Mouse (Mus musculus) heart, postnatal 0 days (tissue): ENCODE measurements at regions not wholly inside any gene's neighbourhood (a gene's known extent, or its start where the extent isn't known, plus 50 kb on each side); places are given as distances from the start of the nearest gene placed in this dataset.

Experiments
- ATAC-seq: fragments of 200-750 bp; cut with Nextera tagmentation; 2 replicates; pipeline ENCODE4 v1.8.0; 2017; ENCODE audit warnings: low read depth, moderate number of reproducible peaks, moderate library complexity; ENCODE audit not compliant: insufficient read depth
- DNase-seq: peaks from one replicate; pipeline ENCODE4 v3.0.0-alpha.2; 2016; ENCODE audit warnings: low spot score
- H3K27ac ChIP-seq: fragments of 300-500 bp; sonication (generic); 2 replicates; pipeline ENCODE4 v1.5.1; 2014; ENCODE audit warnings: low read depth, mild to moderate bottlenecking
- H3K27me3 ChIP-seq: fragments of 300-500 bp; sonication (generic); 2 replicates; pipeline ENCODE4 v1.6.1; 2014; ENCODE audit warnings: low read length, mixed read lengths; ENCODE audit not compliant: control insufficient read depth, insufficient read depth
- H3K36me3 ChIP-seq: fragments of 300-500 bp; sonication (generic); replicated peaks from 2 replicates; pipeline ENCODE4 v1.6.1; 2014; ENCODE audit warnings: low read length, mixed read lengths; ENCODE audit not compliant: control insufficient read depth, insufficient read depth
- H3K4me1 ChIP-seq: fragments of 300-500 bp; sonication (generic); 2 replicates; pipeline ENCODE4 v1.6.1; 2014; ENCODE audit warnings: antibody characterized with exemption; ENCODE audit not compliant: control insufficient read depth, insufficient read depth
- H3K4me2 ChIP-seq: fragments of 300-500 bp; sonication (generic); 2 replicates; pipeline ENCODE4 v1.6.1; 2014; ENCODE audit warnings: low read depth, mild to moderate bottlenecking, low read length, moderate library complexity
- H3K4me3 ChIP-seq: fragments of 300-500 bp; sonication (generic); 2 replicates; pipeline ENCODE4 v1.5.1; 2014; ENCODE audit warnings: low read depth, low read length
- H3K9ac ChIP-seq: fragments of 300-500 bp; sonication (generic); replicated peaks from 2 replicates; pipeline ENCODE4 v1.6.1; 2014; ENCODE audit warnings: low read depth, low read length, mixed read lengths
- H3K9me3 ChIP-seq: fragments of 300-500 bp; sonication (generic); replicated peaks from 2 replicates; pipeline ENCODE4 v1.6.1; 2016; ENCODE audit warnings: low read length; ENCODE audit not compliant: control insufficient read depth
- CTCF ChIP-seq: IDR thresholded peaks from 2 replicates; pipeline ENCODE4 v1.5.1; 2016; ENCODE audit warnings: antibody characterized with exemption, control low read depth, low read depth
- EP300 ChIP-seq: IDR thresholded peaks from 2 replicates; pipeline ENCODE4 v1.6.1; 2016; ENCODE audit warnings: antibody characterized with exemption, low read depth
- WGBS: fragments of 180-500 bp; shearing (Covaris S2); extraction: QIAGEN DNeasy Blood & Tissue Kit; methylation state at CpG from one replicate; pipeline ENCODE4 v1.1.7; 2014; 5-methylcytosine and 5-hydroxymethylcytosine counted together

DNA sequence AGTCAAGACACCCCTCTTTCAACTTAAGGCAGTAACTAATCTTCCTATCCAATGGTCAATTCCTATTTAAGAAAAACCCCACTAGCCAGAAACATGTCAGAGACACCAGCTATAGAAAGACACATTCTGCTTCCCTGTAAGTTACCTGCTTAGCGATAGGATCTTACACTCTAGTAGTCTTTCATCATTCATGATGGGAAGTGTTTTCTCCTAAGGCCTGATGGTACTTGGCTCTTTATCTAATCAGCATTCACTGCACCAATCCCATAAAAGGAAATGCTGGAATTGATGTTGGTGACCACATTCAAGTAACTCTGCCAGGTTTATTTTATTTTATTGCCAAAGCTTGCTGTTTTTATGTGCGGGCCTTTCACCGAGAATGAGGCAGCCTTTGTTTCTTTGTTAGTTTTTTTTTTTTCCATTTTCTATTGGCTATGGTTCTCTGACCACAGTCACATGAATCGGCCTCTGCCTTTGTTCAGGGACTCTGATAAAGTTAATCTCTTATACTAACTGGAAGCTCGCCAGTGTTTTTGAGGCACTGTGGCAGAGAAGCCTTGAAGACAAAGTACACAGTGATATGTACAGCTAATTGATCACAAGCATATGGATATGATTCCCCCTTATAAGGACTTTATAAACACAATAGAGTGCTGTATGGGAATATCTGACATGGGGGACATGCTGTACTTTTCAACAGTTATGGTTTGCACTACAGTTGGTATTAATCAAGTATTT, 166.0 kb upstream of the Chrm3 start:
- TF ChIP-seq CTCF (no peak), EP300 (no peak)
- DNase-seq (no peak), ATAC-seq (no peak)

DNA sequence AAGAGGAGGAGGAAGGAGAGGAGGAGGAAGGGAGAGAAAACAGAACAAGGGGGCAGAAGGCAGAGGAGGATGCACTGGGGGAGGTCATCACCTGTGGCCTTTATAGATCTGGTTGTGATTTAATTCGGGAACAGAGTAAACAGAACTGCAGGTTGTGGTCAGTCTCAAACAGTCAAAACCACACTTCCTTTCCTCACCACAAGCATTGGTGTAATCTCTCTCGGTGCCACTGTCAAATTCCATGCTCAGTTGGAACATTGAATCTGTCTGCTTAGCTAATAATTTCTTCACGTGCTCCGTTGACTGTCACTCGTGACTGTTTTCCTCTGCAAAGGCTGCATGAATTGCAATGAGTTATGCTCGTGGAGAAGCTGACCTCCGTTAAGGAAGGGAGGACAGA, 143.6 kb upstream of the Chrm3 start:
- TF ChIP-seq CTCF, result no peak
- TF ChIP-seq EP300, result no peak
- ATAC-seq, result no peak
- WGBS, result 40% methylated on average over 7 of the region's 7 CpGs

More for the DNA sequence above, 166.0 kb upstream of the Chrm3 start:
- no peaks in the 10 kb centered on the region for H3K4me1 ChIP-seq
- no peak overlapping the region for H3K4me2 ChIP-seq
- no peaks in the 10 kb centered on the region for H3K9me3 ChIP-seq
- no peaks in the 10 kb centered on the region for H3K27me3 ChIP-seq
- H3K36me3 ChIP-seq, result no peaks in the 10 kb centered on the region
- no peak overlapping the region for H3K9ac ChIP-seq
- WGBS, result 42% methylated on average over 5 of the region's 5 CpGs
- H3K27ac ChIP-seq, result no peak overlapping the region
- no peak overlapping the region for H3K4me3 ChIP-seq

DNA sequence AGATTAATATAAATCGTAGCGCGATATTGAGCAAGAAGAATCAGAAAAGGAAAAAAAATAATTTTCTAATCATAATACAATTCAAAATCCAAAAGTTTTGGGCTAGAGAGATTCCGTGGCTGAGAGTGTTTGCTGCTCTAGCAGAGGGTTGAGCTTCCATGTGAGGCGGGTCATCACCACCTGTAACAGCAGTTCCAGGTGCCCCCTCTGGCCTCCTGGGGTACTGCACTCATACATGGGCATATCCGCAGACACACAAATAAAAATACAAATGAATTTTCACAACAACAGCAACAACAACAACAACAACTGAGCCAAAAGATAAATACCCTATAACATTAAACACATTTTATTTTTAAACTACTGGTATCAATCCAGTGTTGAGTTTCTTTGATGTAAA, 94.7 kb upstream of the Chrm3 start:
- TF ChIP-seq CTCF, result no peak
- no peak for TF ChIP-seq EP300
- no peak overlapping the region for H3K9ac ChIP-seq
- H3K36me3 ChIP-seq, result no peaks in the 10 kb centered on the region
- ATAC-seq (no peak), DNase-seq (no peak)
- no peak overlapping the region for H3K4me3 ChIP-seq
- no peak overlapping the region for H3K4me2 ChIP-seq
- H3K9me3 ChIP-seq, result no peaks in the 10 kb centered on the region
- H3K4me1 ChIP-seq, result no peaks in the 10 kb centered on the region
- H3K27ac ChIP-seq, result no peak overlapping the region
- 92% methylated on average over 6 of the region's 6 CpGs for WGBS
- H3K27me3 ChIP-seq, result no peaks in the 10 kb centered on the region

More for the DNA sequence above, 143.6 kb upstream of the Chrm3 start:
- no peak overlapping the region for H3K4me2 ChIP-seq
- H3K9me3 ChIP-seq, result no peaks in the 10 kb centered on the region
- no peaks in the 10 kb centered on the region for H3K4me1 ChIP-seq
- no peak overlapping the region for H3K27ac ChIP-seq
- DNase-seq, result no peak
- H3K4me3 ChIP-seq, result no peak overlapping the region
- no peaks in the 10 kb centered on the region for H3K27me3 ChIP-seq
- H3K9ac ChIP-seq, result no peak overlapping the region
- H3K36me3 ChIP-seq, result no peaks in the 10 kb centered on the region

DNA sequence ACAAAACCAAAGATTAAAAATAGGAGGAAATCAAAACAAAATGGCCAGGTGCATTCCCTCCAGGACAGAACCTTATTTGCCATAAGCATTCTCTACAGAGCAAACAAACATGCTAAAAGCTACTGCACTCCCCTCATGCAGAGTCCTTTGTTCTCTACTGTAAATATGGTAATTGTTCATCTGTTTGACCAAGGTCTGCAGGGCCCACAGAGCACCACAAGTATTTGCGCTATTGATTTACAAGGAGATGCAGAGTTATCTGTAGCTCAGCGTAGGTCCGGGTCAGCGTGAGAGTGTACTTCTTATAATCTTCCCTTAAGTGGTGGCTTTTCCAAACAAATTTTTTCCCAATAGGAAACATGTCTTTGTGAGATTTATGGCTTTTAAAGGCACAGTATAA, 94.0 kb upstream of the Chrm3 start:
- H3K27me3 ChIP-seq, result no peaks in the 10 kb centered on the region
- H3K4me2 ChIP-seq, result no peak overlapping the region
- 86% methylated on average over 4 of the region's 4 CpGs for WGBS
- H3K36me3 ChIP-seq, result no peaks in the 10 kb centered on the region
- no peak overlapping the region for H3K9ac ChIP-seq
- no peaks in the 10 kb centered on the region for H3K4me1 ChIP-seq
- H3K27ac ChIP-seq, result no peak overlapping the region
- no peaks in the 10 kb centered on the region for H3K9me3 ChIP-seq
- DNase-seq, result no peak
- TF ChIP-seq EP300 (no peak), CTCF (no peak)
- no peak overlapping the region for H3K4me3 ChIP-seq
- ATAC-seq, result no peak

DNA sequence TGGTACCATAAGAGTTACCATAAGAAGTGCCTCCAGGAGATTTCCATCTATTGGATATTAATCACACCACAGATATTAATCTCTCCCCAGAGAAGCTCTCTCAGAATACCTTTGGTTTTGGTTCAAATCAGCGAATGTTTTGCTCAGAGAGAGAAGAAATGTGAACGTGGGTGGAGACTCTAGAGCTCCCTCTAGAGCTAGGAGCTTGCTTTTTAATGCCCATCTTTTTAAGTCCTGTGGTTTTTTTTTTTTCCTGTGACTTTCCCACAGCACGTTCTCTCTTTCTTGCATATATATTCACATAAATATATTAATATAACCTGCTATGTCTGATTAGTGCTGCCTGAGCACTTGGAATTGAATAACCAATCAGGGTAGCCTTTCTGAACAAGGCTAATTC, 90.4 kb upstream of the Chrm3 start:
- 24% methylated on average over 3 of the region's 3 CpGs for WGBS
- Histone ChIP-seq H3K27ac (no peak overlapping the region), H3K4me3 (no peak overlapping the region), H3K27me3 (no peaks in the 10 kb centered on the region), H3K4me2 (no peak overlapping the region), H3K36me3 (no peaks in the 10 kb centered on the region), H3K9ac (no peak overlapping the region), H3K4me1 (no peaks in the 10 kb centered on the region), H3K9me3 (no peaks in the 10 kb centered on the region)
- TF ChIP-seq EP300, result no peak
- TF ChIP-seq CTCF, result no peak
- DNase-seq (no peak), ATAC-seq (no peak)

DNA sequence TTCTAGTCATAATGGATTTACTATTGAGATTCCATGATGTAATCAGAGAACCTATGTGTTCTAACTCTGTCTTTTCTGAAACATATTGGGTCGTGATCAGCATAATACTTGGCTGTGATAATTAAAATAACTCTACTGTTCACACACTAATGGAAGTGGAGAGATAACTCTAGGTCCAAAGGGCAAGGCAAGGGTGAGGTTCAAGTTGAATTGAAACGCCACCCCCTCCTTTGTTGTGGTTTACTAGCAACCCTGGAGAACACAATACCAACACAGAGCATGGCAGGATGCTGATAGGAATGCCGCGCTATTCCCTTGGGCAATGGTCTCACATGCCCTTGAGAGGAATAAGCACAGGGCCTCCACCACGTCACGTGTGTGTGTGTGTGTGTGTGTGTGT, 88.9 kb upstream of the Chrm3 start:
- no peak overlapping the region for H3K27ac ChIP-seq
- H3K27me3 ChIP-seq, result no peaks in the 10 kb centered on the region
- DNase-seq (no peak), ATAC-seq (no peak)
- H3K4me3 ChIP-seq, result no peak overlapping the region
- H3K4me1 ChIP-seq, result no peaks in the 10 kb centered on the region
- H3K9me3 ChIP-seq, result no peaks in the 10 kb centered on the region
- no peak overlapping the region for H3K9ac ChIP-seq
- 76% methylated on average over 6 of the region's 6 CpGs for WGBS
- no peak overlapping the region for H3K4me2 ChIP-seq
- TF ChIP-seq CTCF (no peak), EP300 (no peak)
- no peaks in the 10 kb centered on the region for H3K36me3 ChIP-seq
